Mouse (Mus musculus): ENCODE results near the gene Sertad4. TPM values are rescaled to one million over a fixed set of nuclear protein-coding genes. Genes with fewer than 3 reads are reported as not detected.

Gene Sertad4
- 43.6 and 59.4 TPM in 2 replicates for polyA plus RNA-seq (2011; ENCODE audit: insufficient read length, low read depth, missing spikeins)

GRCm38 (mm10) chr1:192855474-192856230 lies at the start of gene Sertad4:
TSS of gene Sertad4 (minus strand) at chr1:192855756.
- peaks cover 23% of the 10 kb centered on the region for H3K4me1 ChIP-seq (ENCODE audit: control insufficient read depth, insufficient read depth, low read length)
- peak within 1 kb of the TSS; percentile 93 for H3K27ac ChIP-seq (ENCODE audit: insufficient read depth, low read length)
- peak; percentile 72 for TF ChIP-seq POLR2A (IDR thresholded peaks at IDR 0.05; ENCODE audit: low read depth, low read length)
- TF ChIP-seq CTCF (IDR thresholded peaks at IDR 0.05; ENCODE audit: borderline replicate concordance, insufficient read depth, low read length) = no peak
- peak within 1 kb of the TSS; percentile 77 for H3K4me3 ChIP-seq (ENCODE audit: insufficient read depth, low read length)

DNA sequence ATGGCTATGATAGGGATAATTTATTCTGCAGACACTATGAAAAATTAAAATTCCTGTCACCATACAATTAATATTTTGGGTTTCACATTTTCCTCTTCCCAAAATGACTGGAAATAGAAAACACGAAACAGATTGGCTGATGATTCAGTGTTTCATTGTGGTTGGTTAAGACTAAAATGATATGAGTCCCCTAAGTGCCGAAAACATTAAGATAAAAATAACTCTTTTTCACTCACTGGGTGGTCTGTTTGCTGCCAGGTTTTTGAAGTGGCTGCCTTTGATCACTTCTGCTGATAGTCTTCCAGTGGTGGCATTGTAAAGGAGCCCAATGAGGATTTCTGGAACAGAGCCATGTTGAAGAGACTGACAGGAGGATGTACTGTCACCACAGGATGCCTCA lies 46.0 kb upstream of the Sertad4 start:
- Histone ChIP-seq H3K27ac (ENCODE audit: insufficient read depth, low read length) (no peak overlapping the region), H3K4me3 (ENCODE audit: insufficient read depth, low read length) (no peak overlapping the region), H3K4me1 (ENCODE audit: control insufficient read depth, insufficient read depth, low read length) (no peaks in the 10 kb centered on the region)
- TF ChIP-seq POLR2A (IDR thresholded peaks at IDR 0.05; ENCODE audit: low read depth, low read length) (no peak), CTCF (IDR thresholded peaks at IDR 0.05; ENCODE audit: borderline replicate concordance, insufficient read depth, low read length) (no peak)

- Histone ChIP-seq H3K27ac (ENCODE audit: insufficient read depth, low read length) (no peak overlapping the region), H3K4me3 (ENCODE audit: insufficient read depth, low read length) (no peak overlapping the region), H3K4me1 (ENCODE audit: control insufficient read depth, insufficient read depth, low read length) (no peaks in the 10 kb centered on the region)
- TF ChIP-seq CTCF (IDR thresholded peaks at IDR 0.05; ENCODE audit: borderline replicate concordance, insufficient read depth, low read length) (no peak), POLR2A (IDR thresholded peaks at IDR 0.05; ENCODE audit: low read depth, low read length) (no peak)
Observed at GRCm38 (mm10) chr1:192900913-192901312, 45.4 kb upstream of the Sertad4 start.

DNA sequence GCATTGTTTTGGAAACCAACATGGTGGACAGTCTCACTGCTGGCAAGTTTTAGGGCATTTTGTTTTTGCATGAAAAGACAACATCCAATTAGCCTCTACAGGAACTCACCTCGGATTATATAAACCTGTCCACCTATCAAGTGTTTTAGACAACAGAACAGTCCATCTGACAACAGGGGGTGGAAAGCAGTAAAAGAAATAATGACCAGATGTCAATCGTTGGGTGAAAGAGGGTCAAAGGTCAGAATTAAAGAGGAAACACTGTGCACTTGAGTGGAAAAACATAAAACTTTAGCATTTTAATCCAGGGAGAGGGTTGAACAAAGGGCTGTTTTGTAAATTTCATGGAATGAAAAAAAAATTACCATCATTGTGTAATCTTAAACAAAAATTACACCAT lies 43.2 kb upstream of the Sertad4 start:
- Histone ChIP-seq H3K4me1 (ENCODE audit: control insufficient read depth, insufficient read depth, low read length) (no peaks in the 10 kb centered on the region), H3K27ac (ENCODE audit: insufficient read depth, low read length) (no peak overlapping the region), H3K4me3 (ENCODE audit: insufficient read depth, low read length) (no peak overlapping the region)
- no peak for TF ChIP-seq CTCF (IDR thresholded peaks at IDR 0.05; ENCODE audit: borderline replicate concordance, insufficient read depth, low read length)
- TF ChIP-seq POLR2A (IDR thresholded peaks at IDR 0.05; ENCODE audit: low read depth, low read length) = no peak

DNA sequence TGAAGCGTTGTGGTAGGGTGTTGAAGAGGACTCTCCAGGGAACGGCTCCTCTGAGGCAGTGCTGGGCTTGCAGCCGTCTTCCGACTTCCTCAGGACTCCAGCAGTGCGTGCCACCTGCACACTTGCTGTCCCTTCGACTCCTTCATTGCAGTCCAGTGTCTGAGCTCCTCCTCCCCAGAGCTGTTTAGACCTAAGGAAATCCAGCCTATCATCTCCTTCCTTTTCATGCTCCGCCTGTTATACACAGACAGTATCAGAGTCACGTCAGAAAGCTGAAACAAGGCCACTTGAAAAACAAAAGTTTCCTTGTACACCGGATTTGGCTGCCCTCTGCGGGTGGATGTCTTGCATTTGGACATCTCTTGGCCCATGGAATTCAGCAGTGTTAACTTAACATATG lies 41.7 kb upstream of the Sertad4 start:
- H3K4me1 ChIP-seq (ENCODE audit: control insufficient read depth, insufficient read depth, low read length) = no peaks in the 10 kb centered on the region
- no peak overlapping the region for H3K27ac ChIP-seq (ENCODE audit: insufficient read depth, low read length)
- no peak overlapping the region for H3K4me3 ChIP-seq (ENCODE audit: insufficient read depth, low read length)
- TF ChIP-seq CTCF (IDR thresholded peaks at IDR 0.05; ENCODE audit: borderline replicate concordance, insufficient read depth, low read length) = no peak
- TF ChIP-seq POLR2A (IDR thresholded peaks at IDR 0.05; ENCODE audit: low read depth, low read length) = no peak

DNA sequence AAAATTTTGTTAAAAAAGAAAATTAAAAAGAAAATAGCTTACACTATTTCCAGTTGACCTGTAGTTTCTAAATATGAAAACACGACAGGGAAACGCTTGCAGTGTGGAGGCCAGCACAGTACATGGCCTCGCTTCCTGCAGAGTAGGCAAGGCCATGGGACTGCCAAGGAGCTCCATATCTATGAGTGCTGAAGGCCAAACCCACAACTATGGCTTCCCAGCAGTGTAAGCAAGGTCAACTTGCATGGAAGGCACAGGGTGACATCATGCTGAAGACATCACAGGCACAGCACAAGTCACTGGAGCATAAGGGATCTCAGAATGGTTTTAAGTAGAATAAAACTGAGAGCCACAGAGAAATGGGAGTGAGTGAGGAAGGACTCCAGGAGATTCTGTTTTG lies 40.5 kb upstream of the Sertad4 start:
- TF ChIP-seq CTCF (IDR thresholded peaks at IDR 0.05; ENCODE audit: borderline replicate concordance, insufficient read depth, low read length) (no peak), POLR2A (IDR thresholded peaks at IDR 0.05; ENCODE audit: low read depth, low read length) (no peak)
- no peak overlapping the region for H3K4me3 ChIP-seq (ENCODE audit: insufficient read depth, low read length)
- no peaks in the 10 kb centered on the region for H3K4me1 ChIP-seq (ENCODE audit: control insufficient read depth, insufficient read depth, low read length)
- H3K27ac ChIP-seq (ENCODE audit: insufficient read depth, low read length) = no peak overlapping the region

GRCm38 (mm10) chr1:192890716-192891115 lies 35.2 kb upstream of the Sertad4 start:
- TF ChIP-seq CTCF (IDR thresholded peaks at IDR 0.05; ENCODE audit: borderline replicate concordance, insufficient read depth, low read length) (no peak), POLR2A (IDR thresholded peaks at IDR 0.05; ENCODE audit: low read depth, low read length) (no peak)

GRCm38 (mm10) chr1:192882617-192883295 lies 27.2 kb upstream of the Sertad4 start:
- no peak overlapping the region for H3K4me3 ChIP-seq (ENCODE audit: insufficient read depth, low read length)
- H3K4me1 ChIP-seq (ENCODE audit: control insufficient read depth, insufficient read depth, low read length) = peaks cover 7% of the 10 kb centered on the region
- no peak for TF ChIP-seq CTCF (IDR thresholded peaks at IDR 0.05; ENCODE audit: borderline replicate concordance, insufficient read depth, low read length)
- TF ChIP-seq POLR2A (IDR thresholded peaks at IDR 0.05; ENCODE audit: low read depth, low read length) = no peak
- H3K27ac ChIP-seq (ENCODE audit: insufficient read depth, low read length) = peak overlapping the region; percentile 37; the same call in 1 of the 2 replicates

More at GRCm38 (mm10) chr1:192890716-192891115, 35.2 kb upstream of the Sertad4 start:
- H3K4me3 ChIP-seq (ENCODE audit: insufficient read depth, low read length) = no peak overlapping the region
- H3K27ac ChIP-seq (ENCODE audit: insufficient read depth, low read length) = no peak overlapping the region
- no peaks in the 10 kb centered on the region for H3K4me1 ChIP-seq (ENCODE audit: control insufficient read depth, insufficient read depth, low read length)

GRCm38 (mm10) chr1:192880130-192880529 lies 24.6 kb upstream of the Sertad4 start:
- H3K4me3 ChIP-seq (ENCODE audit: insufficient read depth, low read length) = no peak overlapping the region
- peaks cover 7% of the 10 kb centered on the region for H3K4me1 ChIP-seq (ENCODE audit: control insufficient read depth, insufficient read depth, low read length)
- H3K27ac ChIP-seq (ENCODE audit: insufficient read depth, low read length) = no peak overlapping the region
- TF ChIP-seq CTCF (IDR thresholded peaks at IDR 0.05; ENCODE audit: borderline replicate concordance, insufficient read depth, low read length) (no peak), POLR2A (IDR thresholded peaks at IDR 0.05; ENCODE audit: low read depth, low read length) (no peak)

DNA sequence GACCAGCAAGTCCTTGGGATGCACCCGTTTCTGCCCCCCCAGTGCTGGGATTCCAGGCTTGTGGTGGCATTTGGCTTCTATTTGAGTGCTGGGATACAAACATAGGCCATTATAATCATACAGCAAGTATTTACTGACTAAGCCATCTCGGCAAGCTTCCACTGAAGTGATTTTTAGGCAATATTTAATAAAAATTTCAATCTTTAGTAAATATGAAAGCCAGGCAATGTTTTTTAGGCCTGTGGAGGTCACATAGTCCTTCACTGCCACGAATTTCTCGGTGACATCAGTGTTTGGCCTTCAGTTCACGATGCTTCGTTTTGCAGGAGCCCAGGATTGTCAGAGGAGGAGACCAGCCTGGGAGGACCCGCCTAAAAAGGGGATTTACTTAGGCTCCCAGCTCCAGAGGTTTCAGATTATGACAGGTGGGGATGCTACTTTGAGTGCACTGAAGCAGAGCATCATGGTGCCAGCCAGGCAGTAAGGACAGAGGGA lies 23.6 kb upstream of the Sertad4 start:
- H3K4me1 ChIP-seq (ENCODE audit: control insufficient read depth, insufficient read depth, low read length) = peaks cover 4% of the 10 kb centered on the region; the same call in 1 of the 2 replicates
- no peak overlapping the region for H3K4me3 ChIP-seq (ENCODE audit: insufficient read depth, low read length)
- TF ChIP-seq CTCF (IDR thresholded peaks at IDR 0.05; ENCODE audit: borderline replicate concordance, insufficient read depth, low read length) = no peak
- no peak for TF ChIP-seq POLR2A (IDR thresholded peaks at IDR 0.05; ENCODE audit: low read depth, low read length)
- no peak overlapping the region for H3K27ac ChIP-seq (ENCODE audit: insufficient read depth, low read length)

All from embryonic fibroblast, embryonic 13.5 days (primary cell).